28 mouse cellular contexts compared by ENCODE assay signal in genomic region chr11:78678761-78679160, GRCm38 (mm10). TPM values are rescaled to one million over a fixed set of nuclear protein-coding genes. Genes with fewer than 3 reads are reported as not detected.
A peak's percentile ranks its signal among the peaks of the same experiment; 100 is the strongest.
DNase-seq lines count a peak whose midpoint lies in the region; ATAC-seq and TF ChIP-seq lines count a peak whose summit lies in the region.
"Had no signal": no experiment of that assay in that cellular context is flagged by ENCODE, and none has a peak within 500 bp of the region (broad histone marks: within the 10 kb centered on the region; RNA-seq: fewer than 3 reads in every experiment).

No protein-coding gene starts in this region.

- H3K27ac ChIP-seq in spleen, adult 2 months (ENCODE audit: insufficient read depth, low read length) = peak overlapping the region; percentile 1; the same call in 1 of the 2 replicates
- no peak overlapping the region for H3K27ac ChIP-seq in midbrain, embryonic 15.5 days
- H3K27ac ChIP-seq: embryonic facial prominence, embryonic 13.5 days; forebrain, embryonic 13.5 days; heart, embryonic 13.5 days; hindbrain, embryonic 14.5 days; hindbrain, postnatal 0 days had no signal

- TF ChIP-seq CTCF in spleen, adult 2 months (IDR thresholded peaks at IDR 0.05; ENCODE audit: extremely low read depth, insufficient read depth, insufficient read length, insufficient replicate concordance) = no peak

- H3K4me3 ChIP-seq in spleen, adult 2 months (ENCODE audit: extremely low read depth, insufficient read depth, insufficient read length) = no peak overlapping the region
- H3K4me3 ChIP-seq in midbrain, embryonic 15.5 days = no peak overlapping the region
- H3K4me3 ChIP-seq: embryonic facial prominence, embryonic 13.5 days; erythroblast, embryonic 14.5 days; forebrain, embryonic 13.5 days; heart, embryonic 13.5 days had no signal

- TF ChIP-seq POLR2A in spleen, adult 2 months (IDR thresholded peaks at IDR 0.05; ENCODE audit: low read depth, low read length) = no peak

- WGBS in spleen, adult 2 months = 60% methylated on average over 2 of the region's 2 CpGs
- 77% methylated on average over 2 of the region's 2 CpGs for WGBS in midbrain, embryonic 15.5 days

- H3K9me3 ChIP-seq in midbrain, embryonic 15.5 days = no peaks in the 10 kb centered on the region
- H3K9me3 ChIP-seq: embryonic facial prominence, embryonic 13.5 days; forebrain, embryonic 13.5 days; G1E; heart, embryonic 13.5 days had no signal

- H3K9ac ChIP-seq in midbrain, embryonic 15.5 days = no peak overlapping the region
- H3K9ac ChIP-seq: embryonic facial prominence, embryonic 13.5 days; forebrain, embryonic 13.5 days; heart, embryonic 13.5 days; hindbrain, embryonic 14.5 days had no signal

- peak in 1 of 2 experiments; percentile 11 for DNase-seq in spleen, adult 2 months (ENCODE audit: low read depth in 1 of 2, low spot score in 2 of 2)
- no peak for DNase-seq in spleen, adult 12 weeks (ENCODE audit: low spot score)
- peak; percentile 53 for DNase-seq in CD4-positive helper T cell, adult 2 months (ENCODE audit: low read depth, low spot score)
- DNase-seq in gastrocnemius, adult 8-10 months (ENCODE audit: low spot score in 2 of 2) = no peak
- DNase-seq in kidney, postnatal 4 days = no peak
- DNase-seq: adrenal gland, postnatal 10 days; adrenal gland, postnatal 36 days; B cell, adult 2 months; cerebellum, adult 18-20 months; cerebellum, adult 9-11 months; cerebellum, postnatal 25 days; gastrocnemius, postnatal 14 days; heart, adult 18-20 months; heart, postnatal 14 days; heart, postnatal 4 days had no signal

- no peaks in the 10 kb centered on the region for H3K27me3 ChIP-seq in spleen, adult 2 months (ENCODE audit: control insufficient read depth, insufficient read depth, low read length)
- H3K27me3 ChIP-seq in midbrain, embryonic 15.5 days (replicated peaks) = no peaks in the 10 kb centered on the region
- H3K27me3 ChIP-seq: CH12.LX; embryonic facial prominence, embryonic 13.5 days; forebrain, embryonic 13.5 days; heart, embryonic 13.5 days had no signal

- H3K4me2 ChIP-seq in midbrain, embryonic 15.5 days = no peak overlapping the region
- H3K4me2 ChIP-seq: embryonic facial prominence, embryonic 13.5 days; forebrain, embryonic 13.5 days; heart, embryonic 13.5 days; hindbrain, embryonic 14.5 days had no signal

- no peaks in the 10 kb centered on the region; the same call in 1 of the 2 replicates for H3K36me3 ChIP-seq in spleen, adult 2 months (ENCODE audit: control insufficient read depth, insufficient read depth, low read length)
- H3K36me3 ChIP-seq in midbrain, embryonic 15.5 days (replicated peaks) = no peaks in the 10 kb centered on the region

- H3K4me1 ChIP-seq in spleen, adult 2 months (ENCODE audit: control insufficient read depth, insufficient read depth, insufficient read length) = 0 out of 2 replicates have a peak, but pooled peaks cover 4% of the 10 kb centered on the region
- no peaks in the 10 kb centered on the region for H3K4me1 ChIP-seq in midbrain, embryonic 15.5 days
- H3K4me1 ChIP-seq: forebrain, embryonic 13.5 days had no signal

- peak; percentile 47 for ATAC-seq in CD4-positive, CD25-positive, alpha-beta regulatory T cell, adult 4 months
- peak; percentile 32 for ATAC-seq in activated CD4-positive, CD25-positive, alpha-beta regulatory T cell, adult 4 months
- no peak for ATAC-seq in midbrain, embryonic 15.5 days (replicated peaks)
- ATAC-seq: forebrain, embryonic 13.5 days; forebrain, embryonic 16.5 days; hindbrain, postnatal 0 days; intestine, postnatal 0 days had no signal

RNA-seq across cellular contexts. Expression of gene Nlk, which starts 18.4 kb away (rescaled TPM):
- 13.8 and 24.0 TPM in 2 replicates for polyA plus RNA-seq in spleen, adult 2 months (2012; rRNA removed)
- polyA plus RNA-seq in CD4-positive, CD25-positive, alpha-beta regulatory T cell, adult 4 months (2017; shearing (Covaris generic)) = 10 to 100 TPM; 17.9 to 35.2 TPM
- 10 to 100 TPM; 23.8 to 30.5 TPM for polyA plus RNA-seq in activated CD4-positive, CD25-positive, alpha-beta regulatory T cell, adult 4 months (2017; shearing (Covaris generic))
- 25.3 and 26.7 TPM in 2 replicates for polyA plus RNA-seq in midbrain, embryonic 15.5 days (2015; fragmentation: Nextera tagmentation; extraction: Ambion mirVana)
- total RNA-seq in gastrocnemius, adult 8-10 months (2022) = 10 to 100 TPM in 1 of 4 experiments, 1 to 10 TPM in 3; 7.7 to 10.8 (median 8.9) TPM
